Mouse (Mus musculus) right cerebral cortex, postnatal 4 days (tissue): ENCODE data around the gene Olfr412.

Source experiments
- DNase-seq: peaks from one replicate; pipeline ENCODE4 v3.0.0-alpha.2; 2022

The Olfr412 gene

GRCm38 (mm10) chr11:74414112-74414511, 52.2 kb downstream of the Olfr412 start:
- no peak for DNase-seq

- DNase-seq = no peak
Measured at GRCm38 (mm10) chr11:74415736-74416135, 53.9 kb downstream of the Olfr412 start.
